9 mouse cellular contexts compared by ENCODE assay signal in the genomic region with DNA sequence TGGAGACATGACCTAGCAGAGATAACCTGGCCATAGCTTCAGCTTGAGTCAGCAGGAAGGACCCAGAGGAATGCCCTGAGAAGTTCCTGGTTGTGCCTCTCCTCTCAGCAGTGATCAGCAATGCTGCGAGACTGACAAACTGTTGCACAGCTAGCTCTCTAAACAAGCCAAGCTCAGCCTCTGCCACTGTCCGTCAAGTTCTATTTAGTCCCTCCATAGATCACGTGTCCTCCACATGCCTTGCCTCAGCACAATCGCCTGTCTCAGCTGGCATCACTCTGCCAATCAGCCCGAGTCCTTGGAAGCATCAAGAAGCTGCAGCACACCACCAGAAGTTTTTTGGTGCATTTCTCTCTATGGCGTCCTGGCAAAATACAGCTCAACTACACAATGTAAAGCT. TPM values are rescaled to one million over a fixed set of nuclear protein-coding genes. Genes with fewer than 3 reads are reported as not detected.
A peak's percentile ranks its signal among the peaks of the same experiment; 100 is the strongest.
DNase-seq lines count a peak whose midpoint lies in the region; ATAC-seq and TF ChIP-seq lines count a peak whose summit lies in the region.
"Had no signal": no experiment of that assay in that cellular context is flagged by ENCODE, and none has a peak within 500 bp of the region (broad histone marks: within the 10 kb centered on the region; RNA-seq: fewer than 3 reads in every experiment).

No protein-coding gene starts in this region.

- peaks cover 24% of the 10 kb centered on the region for H3K27me3 ChIP-seq in forebrain, embryonic 10.5 days (ENCODE audit: poor library complexity, severe bottlenecking)
- H3K27me3 ChIP-seq in forebrain, postnatal 0 days (ENCODE audit: insufficient read depth, low read length): no peaks in the 10 kb centered on the region
- no peaks in the 10 kb centered on the region for H3K27me3 ChIP-seq in lung, embryonic 16.5 days (ENCODE audit: control insufficient read depth, insufficient read depth, low read depth, low read length)
- peaks cover 9% of the 10 kb centered on the region; the same call in 1 of the 2 replicates for H3K27me3 ChIP-seq in liver, embryonic 12.5 days (replicated peaks)
- H3K27me3 ChIP-seq in stomach, embryonic 15.5 days (replicated peaks): no peaks in the 10 kb centered on the region
- H3K27me3 ChIP-seq: CH12.LX had no signal

- H3K4me1 ChIP-seq in forebrain, embryonic 10.5 days: peaks cover 14% of the 10 kb centered on the region
- 0 out of 2 replicates have a peak, but pooled peaks cover 3% of the 10 kb centered on the region for H3K4me1 ChIP-seq in forebrain, postnatal 0 days (ENCODE audit: insufficient read depth)
- peaks cover 6% of the 10 kb centered on the region; the same call in 1 of the 2 replicates for H3K4me1 ChIP-seq in lung, embryonic 16.5 days (replicated peaks; ENCODE audit: control insufficient read depth, insufficient read depth, low read length)
- H3K4me1 ChIP-seq in lung, adult 2 months (ENCODE audit: control insufficient read depth, insufficient read depth, low read length): no peaks in the 10 kb centered on the region; the same call in 1 of the 2 replicates
- H3K4me1 ChIP-seq in liver, embryonic 12.5 days: peaks cover 25% of the 10 kb centered on the region
- H3K4me1 ChIP-seq in stomach, embryonic 15.5 days: no peaks in the 10 kb centered on the region; the same call in 1 of the 2 replicates

- WGBS in forebrain, embryonic 10.5 days: 66% methylated on average over 6 of the region's 6 CpGs
- WGBS in forebrain, postnatal 0 days: 54% methylated on average over 6 of the region's 6 CpGs
- WGBS in lung, embryonic 16.5 days: 59% methylated on average over 6 of the region's 6 CpGs
- 75% methylated on average over 6 of the region's 6 CpGs for WGBS in lung, adult 2 months
- 19% methylated on average over 6 of the region's 6 CpGs for WGBS in liver, embryonic 12.5 days (ENCODE audit: insufficient replicate concordance)
- 62% methylated on average over 6 of the region's 6 CpGs for WGBS in stomach, embryonic 15.5 days

- no peak overlapping the region for H3K27ac ChIP-seq in forebrain, embryonic 10.5 days
- no peak overlapping the region for H3K27ac ChIP-seq in forebrain, postnatal 0 days (ENCODE audit: low read depth, low read length)
- H3K27ac ChIP-seq in lung, embryonic 16.5 days (ENCODE audit: low read length): no peak overlapping the region
- H3K27ac ChIP-seq in liver, embryonic 12.5 days: no peak overlapping the region
- no peak overlapping the region for H3K27ac ChIP-seq in stomach, embryonic 15.5 days

- H3K4me2 ChIP-seq in forebrain, postnatal 0 days (ENCODE audit: low read depth): no peak overlapping the region
- H3K4me2 ChIP-seq in lung, embryonic 16.5 days (ENCODE audit: low read depth, low read length): peak overlapping the region; percentile 78
- H3K4me2 ChIP-seq in liver, embryonic 12.5 days: peak overlapping the region; percentile 88
- peak overlapping the region; percentile 70 for H3K4me2 ChIP-seq in stomach, embryonic 15.5 days

- H3K36me3 ChIP-seq in forebrain, embryonic 10.5 days (replicated peaks): no peaks in the 10 kb centered on the region
- no peaks in the 10 kb centered on the region for H3K36me3 ChIP-seq in forebrain, postnatal 0 days (ENCODE audit: insufficient read depth)
- no peaks in the 10 kb centered on the region for H3K36me3 ChIP-seq in lung, embryonic 16.5 days (ENCODE audit: control insufficient read depth, insufficient read depth, low read length)
- H3K36me3 ChIP-seq in liver, embryonic 12.5 days: 0 out of 2 replicates have a peak, but pooled peaks cover 3% of the 10 kb centered on the region
- H3K36me3 ChIP-seq in stomach, embryonic 15.5 days: no peaks in the 10 kb centered on the region

- DNase-seq in forebrain, embryonic 10.5 days (ENCODE audit: extremely low spot score, low spot score): no peak
- no peak for DNase-seq in forebrain, postnatal 0 days
- no peak for DNase-seq in lung, adult 2 months
- no peak for DNase-seq in thymus, postnatal 4 days
- DNase-seq in layer of hippocampus, postnatal 10 days (ENCODE audit: low spot score in 2 of 2): no peak

- ATAC-seq in forebrain, postnatal 0 days: no peak
- peak; percentile 26; the same call in 1 of the 2 replicates for ATAC-seq in lung, embryonic 16.5 days (ENCODE audit: low read depth)
- ATAC-seq in liver, embryonic 12.5 days: peak; percentile 36; the same call in 1 of the 2 replicates
- ATAC-seq in stomach, embryonic 15.5 days (ENCODE audit: insufficient read depth, low FRiP score, low read depth): no peak

- no peak for TF ChIP-seq CTCF in forebrain, postnatal 0 days (IDR thresholded peaks at IDR 0.05; ENCODE audit: low read depth)
- no peak for TF ChIP-seq CTCF in lung, adult 2 months (IDR thresholded peaks at IDR 0.05; ENCODE audit: insufficient read depth, low read length)

- H3K9me3 ChIP-seq in forebrain, embryonic 10.5 days: no peaks in the 10 kb centered on the region
- H3K9me3 ChIP-seq in forebrain, postnatal 0 days (ENCODE audit: low read length): no peaks in the 10 kb centered on the region
- no peaks in the 10 kb centered on the region for H3K9me3 ChIP-seq in lung, embryonic 16.5 days (ENCODE audit: control insufficient read depth, low read length)
- no peaks in the 10 kb centered on the region for H3K9me3 ChIP-seq in liver, embryonic 12.5 days (replicated peaks)
- H3K9me3 ChIP-seq in stomach, embryonic 15.5 days: no peaks in the 10 kb centered on the region

- peak overlapping the region; percentile 59; the same call in 1 of the 2 replicates for H3K4me3 ChIP-seq in forebrain, embryonic 10.5 days
- H3K4me3 ChIP-seq in forebrain, postnatal 0 days (ENCODE audit: low read depth, low read length): no peak overlapping the region
- H3K4me3 ChIP-seq in lung, embryonic 16.5 days (ENCODE audit: low read length): no peak overlapping the region
- H3K4me3 ChIP-seq in lung, adult 2 months (replicated peaks; ENCODE audit: extremely low read depth, low read depth, low read length): no peak overlapping the region
- peak overlapping the region; percentile 59 for H3K4me3 ChIP-seq in liver, embryonic 12.5 days
- H3K4me3 ChIP-seq in stomach, embryonic 15.5 days (replicated peaks): no peak overlapping the region

- no peak for TF ChIP-seq POLR2A in lung, adult 2 months (IDR thresholded peaks at IDR 0.05; ENCODE audit: borderline replicate concordance, extremely low read depth, low read depth, low read length)

- no peak overlapping the region for H3K9ac ChIP-seq in forebrain, postnatal 0 days
- H3K9ac ChIP-seq in lung, embryonic 16.5 days (ENCODE audit: low read length): no peak overlapping the region
- H3K9ac ChIP-seq in liver, embryonic 12.5 days: peak overlapping the region; percentile 59; the same call in 1 of the 2 replicates
- H3K9ac ChIP-seq in stomach, embryonic 15.5 days: no peak overlapping the region

RNA-seq across cellular contexts. Expression of a gene that starts 20.4 kb away (rescaled TPM):
- polyA plus RNA-seq in forebrain, embryonic 10.5 days (2016; fragmentation: Nextera tagmentation; extraction: Ambion mirVana): 17.2 and 18.1 TPM in 2 replicates
- 14.0 and 15.7 TPM in 2 replicates for total RNA-seq in forebrain, postnatal 0 days (2014; rRNA removed)
- polyA plus RNA-seq in forebrain, postnatal 0 days (2015; fragmentation: Nextera tagmentation; extraction: Ambion mirVana): 32.8 and 33.6 TPM in 2 replicates
- polyA plus RNA-seq in lung, embryonic 16.5 days (2015; fragmentation: Nextera tagmentation; extraction: Ambion mirVana): 16.9 TPM in 2 replicates
- polyA plus RNA-seq in lung, adult 2 months (2012; rRNA removed): 3.2 and 3.9 TPM in 2 replicates
- 6.4 and 6.7 TPM in 2 replicates for polyA plus RNA-seq in liver, embryonic 12.5 days (2016; fragmentation: Nextera tagmentation; extraction: Ambion mirVana)
- 15.6 and 16.5 TPM in 2 replicates for polyA plus RNA-seq in stomach, embryonic 15.5 days (2015; fragmentation: Nextera tagmentation; extraction: Ambion mirVana)
- 10 to 100 TPM in 1 of 2 experiments, 1 to 10 TPM in 1; 9.8 to 12.7 TPM for total RNA-seq in layer of hippocampus, postnatal 10 days (2021)

RNA-seq across cellular contexts. Expression of a gene that starts 21.0 kb away (rescaled TPM):
- polyA plus RNA-seq in forebrain, embryonic 10.5 days (2016; fragmentation: Nextera tagmentation; extraction: Ambion mirVana): 30.7 and 32.2 TPM in 2 replicates
- total RNA-seq in forebrain, postnatal 0 days (2014; rRNA removed): 189 and 233 TPM in 2 replicates
- polyA plus RNA-seq in forebrain, postnatal 0 days (2015; fragmentation: Nextera tagmentation; extraction: Ambion mirVana): 82.1 and 99.6 TPM in 2 replicates
- polyA plus RNA-seq in lung, embryonic 16.5 days (2015; fragmentation: Nextera tagmentation; extraction: Ambion mirVana): 15.5 and 17.9 TPM in 2 replicates
- polyA plus RNA-seq in lung, adult 2 months (2012; rRNA removed): 6.4 and 11.6 TPM in 2 replicates
- polyA plus RNA-seq in liver, embryonic 12.5 days (2016; fragmentation: Nextera tagmentation; extraction: Ambion mirVana): 9.4 and 11.5 TPM in 2 replicates
- polyA plus RNA-seq in stomach, embryonic 15.5 days (2015; fragmentation: Nextera tagmentation; extraction: Ambion mirVana): 18.7 and 20.1 TPM in 2 replicates
- 100 to 1,000 TPM; 152 to 164 TPM for total RNA-seq in layer of hippocampus, postnatal 10 days (2021)

Comparison
In these comparisons a context has a peak if more than half of its experiments do, and no peak if none do; other contexts are left out.
1. H3K4me3 ChIP-seq: peak in forebrain, embryonic 10.5 days (single experiment) and liver, embryonic 12.5 days (single experiment); none in forebrain, postnatal 0 days (single experiment), lung, embryonic 16.5 days (single experiment), lung, adult 2 months (single experiment) and stomach, embryonic 15.5 days (single experiment).
2. ATAC-seq: peak in lung, embryonic 16.5 days (single experiment) and liver, embryonic 12.5 days (single experiment); none in forebrain, postnatal 0 days (single experiment) and stomach, embryonic 15.5 days (single experiment).